Mouse (Mus musculus) kidney, postnatal 14 days (tissue): ENCODE measurements around the gene Sag.

Experiments
- DNase-seq: peaks from one replicate; pipeline ENCODE4 v3.0.0; 2022; ENCODE audit warnings: mixed read lengths

The Sag gene

DNA sequence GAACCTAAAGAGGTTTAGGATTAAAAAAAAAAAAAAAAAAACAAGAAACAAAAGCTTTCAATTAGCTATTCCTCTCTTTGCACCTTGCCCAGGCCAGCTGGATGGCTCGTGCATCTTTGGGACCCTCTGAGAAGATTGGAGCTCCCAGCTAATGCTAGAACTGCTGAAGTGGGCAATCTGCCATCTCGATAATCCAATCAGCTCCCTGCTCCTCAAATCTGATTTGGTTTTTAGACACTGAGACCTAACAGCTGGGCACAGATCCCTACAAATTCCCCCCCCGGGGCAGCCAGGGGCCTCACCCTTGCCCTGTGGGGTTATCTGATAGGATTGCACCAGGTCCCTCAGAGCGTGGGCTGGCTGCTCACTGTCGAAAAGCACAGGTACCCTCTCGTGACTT lies at the start of gene Sag:
TSS of gene Sag (plus strand) at position 105 of the 400 bp plus-strand sequence.
- DNase-seq: no peak

DNA sequence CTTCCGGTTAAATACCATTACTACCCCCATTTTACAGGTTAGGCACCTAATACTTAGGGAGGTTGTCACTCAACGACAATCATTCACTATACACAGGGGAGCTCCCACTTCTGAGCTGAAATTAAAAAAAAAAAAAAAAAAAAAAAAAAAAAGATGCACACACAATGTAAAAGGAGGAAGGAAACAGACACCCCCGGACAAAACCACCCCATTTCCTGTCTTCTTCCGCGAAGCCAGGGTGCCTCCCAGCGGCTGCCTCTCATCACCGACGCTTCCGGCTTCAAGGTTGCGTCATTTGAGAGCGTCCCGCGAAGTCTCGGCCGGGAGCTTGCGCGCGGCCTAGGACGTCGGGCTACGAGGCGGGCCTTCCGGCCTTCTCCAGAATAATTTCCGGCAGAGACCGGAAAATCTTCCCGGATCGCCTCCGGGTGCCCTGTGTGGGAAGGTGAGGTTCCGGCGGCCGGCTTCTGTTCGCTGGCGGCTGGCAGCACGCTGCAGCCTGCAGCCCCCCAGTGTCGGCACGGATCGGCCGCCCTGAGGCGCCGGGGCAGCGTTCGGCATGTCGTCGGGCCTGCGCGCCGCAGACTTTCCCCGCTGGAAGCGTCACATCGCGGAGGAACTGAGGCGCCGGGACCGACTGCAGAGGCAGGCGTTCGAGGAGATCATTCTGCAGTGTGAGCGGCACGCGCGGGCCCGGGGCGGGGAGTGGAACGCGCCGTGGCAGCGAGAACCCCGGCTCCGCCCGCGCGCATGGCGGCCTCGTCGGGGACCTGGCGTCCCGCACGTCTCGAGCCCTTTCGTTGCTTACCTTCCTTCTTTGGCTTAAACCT lies 47.6 kb upstream of the Sag start, which contains the start of gene Atg16l1:
TSS of gene Atg16l1 (plus strand) at position 230 of the 830 bp plus-strand sequence.
- peak; percentile 96 for DNase-seq

DNA sequence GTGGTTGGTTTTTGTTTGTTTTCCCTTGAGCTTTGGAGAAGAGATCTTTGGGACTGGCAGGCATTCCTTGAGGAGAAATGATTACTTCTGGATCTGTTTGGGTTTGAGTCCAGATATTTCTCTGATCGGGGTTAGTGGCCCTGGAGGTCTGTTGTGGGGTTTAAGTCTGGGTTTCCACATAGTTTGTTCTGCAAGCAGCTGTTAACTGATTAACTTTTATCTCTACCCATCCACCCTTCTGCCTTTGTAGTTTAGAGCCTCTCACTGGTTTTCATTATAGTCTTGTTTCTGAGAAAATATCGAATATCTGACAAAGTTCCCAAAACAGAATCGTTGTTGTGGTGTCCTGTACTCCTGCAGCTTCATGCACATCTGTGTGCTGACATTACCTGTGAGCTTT lies 39.7 kb upstream of the Sag start:
- DNase-seq: no peak

DNA sequence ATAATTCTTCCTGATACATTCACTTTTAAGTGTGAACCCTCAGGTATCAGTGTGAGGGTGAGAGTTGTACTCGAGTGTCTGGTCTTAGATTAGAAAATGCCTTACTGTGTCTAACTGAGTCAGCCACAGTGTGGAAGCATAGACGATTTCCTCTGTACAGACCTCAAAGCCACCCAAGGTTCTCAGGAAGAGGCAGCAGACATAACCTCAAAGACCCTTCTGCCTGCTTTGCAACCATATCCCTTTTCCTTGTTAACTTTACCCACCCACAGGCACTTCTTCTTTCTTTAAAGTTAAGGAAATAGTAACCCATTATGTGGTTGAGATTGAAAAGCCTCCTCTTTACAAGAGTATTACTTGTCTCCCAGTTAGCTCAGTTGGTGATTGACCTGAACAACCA lies 37.7 kb upstream of the Sag start:
- DNase-seq: no peak

DNA sequence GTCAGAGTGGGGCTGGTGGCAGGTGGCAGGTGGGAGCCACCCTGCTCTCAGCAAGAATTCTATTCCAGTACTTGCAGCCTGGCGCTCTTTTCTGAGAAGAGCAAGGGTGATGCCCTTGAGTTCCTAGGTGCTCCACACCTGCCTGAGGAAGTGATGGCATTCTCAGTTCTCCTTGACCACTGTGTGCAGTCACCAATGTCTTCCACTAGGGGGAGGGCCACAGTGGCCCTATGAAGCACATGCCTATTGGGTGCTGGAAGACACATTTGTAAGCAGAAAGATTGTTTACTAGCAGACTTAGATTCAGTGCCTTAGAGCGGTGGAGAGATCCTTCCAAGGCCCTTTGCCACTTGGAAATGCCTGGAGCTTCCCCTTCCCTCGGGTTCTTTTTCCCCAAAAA lies 37.2 kb upstream of the Sag start:
- no peak for DNase-seq

DNA sequence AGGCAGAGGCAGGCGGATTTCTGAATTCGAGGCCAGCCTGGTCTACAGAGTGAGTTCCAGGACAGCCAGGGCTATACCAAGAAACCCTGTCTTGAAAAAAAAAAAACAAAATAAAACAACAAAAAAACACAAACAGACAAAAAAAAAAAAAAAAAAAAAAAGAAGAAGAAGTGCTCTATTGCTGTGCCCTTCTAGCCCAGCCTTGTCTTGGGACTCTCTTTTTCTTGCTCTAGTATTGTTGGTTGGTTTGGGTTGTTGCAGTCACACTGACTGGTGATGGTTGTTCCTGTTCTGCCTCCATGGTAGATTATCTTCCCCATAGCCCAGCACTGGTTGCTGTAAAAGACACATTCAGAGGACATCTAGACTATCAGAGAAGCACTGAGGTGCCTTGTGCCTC lies 34.2 kb upstream of the Sag start:
- DNase-seq: no peak

DNA sequence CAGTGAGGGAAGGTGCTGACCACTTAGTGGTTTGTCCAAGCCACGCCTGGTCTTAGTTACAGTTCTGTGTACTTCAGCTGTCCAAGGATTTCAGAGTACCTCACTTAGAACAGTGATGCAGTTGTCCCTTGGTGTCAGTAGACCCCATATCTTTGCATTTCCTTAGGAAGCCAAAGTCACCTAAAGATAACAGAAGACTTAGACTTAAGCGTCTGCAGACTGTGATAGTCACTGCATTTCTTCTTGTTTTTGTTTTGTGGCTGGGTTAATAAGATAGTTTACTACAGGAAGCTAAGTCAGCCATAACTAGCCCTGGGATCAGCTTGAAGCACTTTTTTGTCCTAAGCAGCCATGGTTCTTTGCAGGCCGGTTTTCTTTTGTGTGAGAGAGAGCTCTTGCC lies 33.0 kb upstream of the Sag start:
- DNase-seq: no peak

DNA sequence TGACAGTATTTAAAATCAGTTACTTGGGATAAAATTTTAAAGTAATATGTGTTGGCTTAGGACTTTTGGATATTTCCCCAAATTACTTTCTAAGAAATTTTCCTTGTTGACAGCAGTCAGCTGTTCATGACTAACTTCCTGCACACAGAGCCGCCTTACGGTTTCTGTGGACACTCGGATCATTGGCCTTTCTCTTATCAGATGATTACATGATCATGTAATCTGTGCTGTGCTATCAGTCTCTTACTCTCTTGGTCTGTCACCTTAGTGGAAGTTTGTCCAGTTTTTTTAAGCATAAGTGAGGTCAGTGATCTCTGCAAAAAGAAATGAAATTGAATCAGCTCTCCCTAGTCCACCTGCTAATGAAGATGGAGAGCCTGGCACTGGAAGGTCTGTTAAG lies 31.8 kb upstream of the Sag start:
- DNase-seq: no peak

DNA sequence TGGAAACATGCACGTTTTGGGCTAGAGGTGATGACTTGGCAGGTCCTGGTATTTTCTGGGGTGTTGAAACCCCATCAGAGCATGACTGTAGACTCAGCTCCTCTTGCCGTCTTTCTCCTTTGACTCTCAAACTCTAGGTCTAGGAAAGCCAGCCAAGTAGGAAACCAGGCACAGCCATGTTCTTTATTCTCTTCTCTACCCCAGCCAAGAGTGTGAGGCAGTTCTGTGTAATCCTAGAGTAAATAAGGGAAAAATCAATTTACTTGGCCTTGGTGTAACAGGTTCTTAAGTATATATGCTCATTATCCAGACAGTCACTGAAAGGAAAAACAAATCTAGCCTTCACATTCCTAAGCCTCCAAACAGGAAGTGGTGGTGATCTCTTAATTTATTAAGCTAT lies 30.1 kb upstream of the Sag start:
- DNase-seq: no peak

DNA sequence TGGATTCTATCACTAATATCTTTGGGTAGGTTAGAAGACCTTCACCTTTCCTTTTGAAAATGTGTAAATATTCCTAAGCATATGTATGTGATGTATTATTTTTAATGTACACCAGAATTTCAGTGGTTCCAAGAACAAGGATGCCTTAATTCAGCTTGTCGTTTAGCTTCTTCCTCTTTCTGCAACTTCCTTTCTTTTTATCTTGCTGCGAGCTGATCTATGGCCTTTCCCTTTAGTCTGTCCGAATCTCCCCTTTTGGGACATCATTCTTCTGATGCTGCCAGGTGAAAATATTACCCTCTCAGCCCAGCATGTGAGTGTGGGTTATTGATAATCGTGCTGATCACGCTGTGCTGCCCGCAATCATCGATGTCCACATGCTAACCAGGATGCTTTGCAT lies 28.6 kb upstream of the Sag start:
- no peak for DNase-seq

DNA sequence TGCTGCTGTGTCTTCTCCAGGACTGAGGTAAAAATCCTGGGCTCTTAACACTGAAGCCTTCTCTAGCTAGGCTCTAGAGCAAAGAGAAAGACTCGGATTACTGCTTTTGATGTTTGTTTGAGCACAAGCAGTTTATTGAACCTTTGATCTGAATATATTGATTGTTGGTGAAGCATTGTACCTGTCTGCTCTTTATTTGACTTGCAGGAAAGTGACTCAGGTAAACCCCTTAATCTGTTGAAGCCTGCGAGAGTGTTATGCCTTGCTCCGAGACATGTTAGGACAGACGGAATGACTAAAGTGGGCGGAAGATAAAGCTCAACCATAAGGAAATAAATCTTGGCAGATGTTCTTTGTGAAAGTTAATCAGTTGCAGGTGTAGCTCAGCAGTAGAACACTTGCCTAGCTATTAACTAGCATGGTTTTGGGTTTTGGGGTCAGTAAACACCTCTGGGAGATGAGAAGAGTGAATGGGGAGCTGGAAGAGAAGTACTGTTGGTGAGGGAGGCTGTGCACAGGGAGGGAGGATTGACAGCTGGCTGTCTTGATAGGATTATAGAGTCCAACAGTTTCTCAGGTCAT lies 24.2 kb upstream of the Sag start:
- no peak for DNase-seq

DNA sequence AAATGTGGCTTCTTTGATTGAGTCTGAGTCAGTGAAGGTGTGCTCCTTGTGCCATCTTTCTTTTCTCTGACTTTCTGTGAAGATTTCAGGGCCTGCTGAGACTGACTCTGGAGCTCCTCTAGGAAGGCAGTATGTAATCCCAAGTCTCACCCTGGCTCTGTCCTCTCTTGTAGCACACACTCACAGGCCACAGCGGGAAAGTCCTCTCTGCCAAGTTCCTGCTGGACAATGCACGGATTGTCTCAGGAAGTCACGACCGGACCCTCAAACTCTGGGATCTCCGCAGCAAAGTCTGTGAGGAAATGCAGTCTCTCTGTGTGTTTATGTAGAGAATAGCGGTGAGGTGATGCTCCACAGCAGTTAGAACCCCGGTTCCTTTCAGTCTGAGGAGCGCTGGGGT lies 17.8 kb upstream of the Sag start:
- DNase-seq: peak; percentile 59

DNA sequence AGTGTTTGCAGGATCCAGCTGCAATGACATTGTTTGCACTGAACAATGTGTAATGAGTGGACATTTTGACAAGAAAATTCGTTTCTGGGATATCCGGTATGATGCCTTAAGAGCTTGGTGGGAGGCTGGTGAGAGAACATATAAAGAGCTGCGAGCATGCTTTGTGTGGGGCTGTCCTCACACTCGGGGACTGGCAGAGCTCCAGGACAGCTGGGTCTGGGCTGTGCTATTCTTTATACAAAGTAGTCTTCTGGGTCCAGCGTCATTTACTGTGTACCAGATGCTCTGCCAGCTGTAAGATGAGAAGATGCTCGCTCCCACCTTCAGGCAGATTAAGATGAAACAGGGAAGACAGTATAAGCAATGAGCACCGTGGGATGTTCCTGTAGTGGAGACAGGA lies 17.2 kb upstream of the Sag start:
- peak; percentile 73 for DNase-seq

DNA sequence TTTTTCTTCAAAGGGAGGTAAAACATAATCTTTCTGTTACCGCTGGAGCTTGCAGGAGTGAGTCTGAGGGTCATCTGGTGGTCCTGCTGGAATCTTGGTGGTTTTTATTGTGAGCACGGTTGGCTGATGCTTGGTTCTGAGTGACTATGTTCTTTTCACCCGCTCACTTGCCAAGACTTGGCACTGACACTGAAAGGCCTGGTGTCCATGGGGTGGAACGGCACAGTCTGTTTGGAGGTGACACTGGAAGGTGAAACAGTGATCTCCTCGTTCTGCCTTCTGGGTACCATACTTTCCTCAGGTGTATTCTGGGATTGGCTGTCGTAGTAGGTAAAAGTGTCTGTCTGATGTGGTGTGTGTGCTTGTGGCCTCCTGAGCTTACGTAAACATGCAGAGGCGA lies 13.8 kb upstream of the Sag start:
- no peak for DNase-seq

DNA sequence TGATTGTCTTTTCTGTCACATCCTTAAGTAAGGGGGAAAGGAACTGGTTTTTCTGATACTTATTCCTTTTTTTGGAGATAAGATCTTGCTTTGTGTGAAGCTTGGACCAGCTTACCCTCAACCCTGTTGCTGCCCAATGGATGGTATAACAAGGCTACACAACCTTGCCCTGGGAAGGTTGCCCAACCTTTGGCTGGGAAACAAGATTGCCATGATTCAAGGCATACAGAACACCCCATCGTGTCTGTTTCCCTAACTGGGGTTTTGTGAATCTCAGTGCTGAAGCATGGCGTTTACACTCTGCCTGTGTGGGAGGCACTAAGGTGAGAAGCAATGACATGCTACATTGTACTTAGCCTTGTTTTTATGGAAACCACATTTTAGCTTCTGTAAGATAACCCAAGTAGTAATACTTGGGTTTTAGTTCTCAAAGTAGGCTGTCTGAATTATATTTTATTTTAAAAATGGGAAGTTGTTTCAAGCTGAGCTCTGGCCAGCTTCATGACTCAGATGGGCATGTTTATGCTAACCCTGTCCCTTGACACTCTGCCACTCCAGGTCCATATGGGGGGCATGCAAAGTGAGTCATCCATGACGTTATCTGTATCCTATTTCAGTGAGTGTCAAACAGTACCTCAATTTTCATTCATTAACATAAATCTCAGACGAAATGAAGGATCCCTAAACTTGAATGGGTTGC lies 10.9 kb upstream of the Sag start:
- DNase-seq: no peak

DNA sequence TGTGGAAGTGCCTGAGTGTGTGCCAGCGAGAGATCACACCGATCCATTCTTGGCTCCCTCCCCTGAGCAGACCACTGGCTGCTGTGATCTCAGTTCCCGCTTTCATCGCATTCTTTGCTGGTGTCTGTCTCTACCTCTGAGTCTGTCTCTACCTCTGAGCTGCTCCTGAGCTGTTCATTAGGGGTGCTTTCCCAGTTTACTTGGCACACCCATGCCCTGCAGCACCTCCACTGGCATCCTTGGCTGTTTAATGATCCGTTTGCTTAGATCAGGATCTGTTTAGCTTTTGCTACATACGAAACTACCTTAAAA lies 10.4 kb upstream of the Sag start:
- no peak for DNase-seq

DNA sequence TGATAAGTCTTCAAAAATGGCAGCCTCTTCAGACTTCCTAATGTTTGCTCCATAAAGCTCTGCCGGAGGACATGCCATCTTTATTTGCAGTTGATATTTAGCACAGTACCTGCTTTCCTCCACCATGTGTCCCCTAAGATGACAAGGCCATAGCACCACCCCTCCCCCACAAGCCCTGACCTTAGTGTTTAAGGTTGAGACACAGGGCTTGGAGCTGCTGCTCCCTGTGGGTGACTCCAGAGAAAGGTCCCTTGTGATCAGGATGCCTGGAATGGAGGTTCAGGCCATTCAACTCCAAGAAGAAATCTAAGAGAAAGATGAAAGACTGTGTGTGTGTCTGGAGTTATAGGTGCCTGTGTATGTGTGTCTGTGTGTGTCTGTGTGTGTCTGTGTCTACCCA lies 5.8 kb upstream of the Sag start:
- no peak for DNase-seq

DNA sequence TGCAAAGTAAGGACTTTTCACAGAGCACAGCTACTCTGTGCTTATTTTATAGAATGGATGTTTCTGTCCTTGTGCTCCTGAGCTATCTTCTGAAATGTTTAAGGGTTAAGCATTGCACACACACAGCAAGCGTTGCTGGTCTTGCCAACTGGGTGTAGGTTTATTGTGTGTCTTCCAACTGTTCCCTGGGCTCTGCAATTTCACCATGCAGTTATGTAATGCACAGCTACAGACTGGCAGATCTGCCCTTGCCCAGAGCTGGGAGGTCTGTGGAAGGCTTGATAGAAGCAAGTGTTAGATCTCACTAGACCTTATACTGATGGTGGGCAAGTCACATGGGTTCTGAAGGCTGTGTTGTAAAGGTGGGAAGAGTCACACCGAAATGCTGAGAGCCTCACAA lies 5.2 kb upstream of the Sag start:
- DNase-seq: no peak

DNA sequence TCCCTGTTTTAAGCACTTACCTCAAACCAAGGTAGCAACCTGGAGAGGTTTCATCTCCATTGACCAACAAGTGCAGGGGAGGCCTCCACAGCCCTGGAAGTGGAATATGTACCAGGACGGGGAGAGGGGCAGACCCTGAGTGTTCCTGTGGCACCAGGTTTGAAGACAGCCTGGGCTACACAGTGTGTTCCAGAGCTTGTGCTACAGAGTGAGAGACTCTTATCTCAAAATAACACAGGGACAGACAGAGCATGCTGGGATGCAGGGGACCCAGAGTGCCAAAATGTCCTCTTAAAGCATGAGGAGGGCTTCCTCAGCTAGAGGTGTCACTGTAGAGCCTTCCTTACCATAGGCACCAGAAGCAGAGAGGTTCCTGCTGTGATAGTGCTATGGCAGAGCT lies 4.3 kb downstream of the Sag start:
- no peak for DNase-seq

DNA sequence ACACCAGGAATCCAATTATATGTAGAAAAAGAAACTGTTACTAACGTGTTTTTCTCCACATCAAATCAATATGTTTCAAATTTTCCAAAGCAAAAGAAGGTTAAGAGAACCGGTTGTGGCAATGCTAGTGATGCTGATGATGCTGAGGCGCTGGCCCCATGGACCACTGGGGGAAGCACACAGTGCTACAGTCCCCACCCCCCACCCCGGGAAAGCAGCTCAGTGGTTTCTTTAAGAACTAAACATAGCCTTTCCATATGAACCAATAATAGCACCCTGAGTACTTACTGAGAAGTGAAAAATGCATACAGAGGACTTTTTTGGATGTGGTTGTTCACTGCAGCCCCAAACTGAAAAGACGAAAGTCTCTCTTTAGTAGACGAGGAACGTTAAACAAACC lies 7.9 kb downstream of the Sag start:
- DNase-seq: no peak

DNA sequence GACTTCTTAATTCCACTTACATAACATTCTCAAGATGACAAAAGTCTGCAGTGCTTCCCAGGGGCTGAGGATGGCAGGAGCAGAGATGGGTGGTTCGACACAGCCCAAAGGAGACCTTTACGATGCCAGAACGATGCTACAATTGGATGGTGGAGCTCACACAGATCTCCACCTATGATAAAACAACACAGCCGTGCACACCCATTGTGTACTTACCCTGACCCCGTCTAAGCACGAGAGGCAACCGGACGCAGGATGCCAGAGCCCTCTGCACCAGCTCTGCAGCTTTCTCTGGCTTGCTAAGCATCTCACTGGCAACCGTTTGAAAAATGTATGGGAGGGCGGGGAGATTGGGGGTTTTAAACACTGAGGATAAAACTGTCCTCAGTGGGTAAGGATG lies 8.6 kb downstream of the Sag start:
- DNase-seq: no peak

DNA sequence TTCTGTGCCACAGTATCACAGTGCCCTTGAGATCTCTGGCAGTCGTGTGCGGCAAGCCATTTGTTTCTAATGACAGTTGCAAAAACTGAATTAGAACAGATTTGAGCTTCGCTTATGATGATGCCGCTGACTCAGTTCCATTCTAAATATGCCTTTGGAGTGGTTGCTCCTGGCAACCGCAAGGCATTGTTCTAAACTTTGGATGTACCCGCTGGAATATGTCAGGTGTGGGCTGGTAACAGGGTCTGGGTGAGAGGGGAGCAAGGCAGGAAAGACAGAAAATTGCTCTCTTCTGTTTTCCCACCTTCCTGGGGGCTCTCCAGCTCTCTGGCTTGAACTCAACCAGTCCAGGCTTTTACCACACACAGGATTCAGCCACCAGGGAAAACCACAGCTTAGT lies 9.7 kb downstream of the Sag start:
- DNase-seq: no peak

DNA sequence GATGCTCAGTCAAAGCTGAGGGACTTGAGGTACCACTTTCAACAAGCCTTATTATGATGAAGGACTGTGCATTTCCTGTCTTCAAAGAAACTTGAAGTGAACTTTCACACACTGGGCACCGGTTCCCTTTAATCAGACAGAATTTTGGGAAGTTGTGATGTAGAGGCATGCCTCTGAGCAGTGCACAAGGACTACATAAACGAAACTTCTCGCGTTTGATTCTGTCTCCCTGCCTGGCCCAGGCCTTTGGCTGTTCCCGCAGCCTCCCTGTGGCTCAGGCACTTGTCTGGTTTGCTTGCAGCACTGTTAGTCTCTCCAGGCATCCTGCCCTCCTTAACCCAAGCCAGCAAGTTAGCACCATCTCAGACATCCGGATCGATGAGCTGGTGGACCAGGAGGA lies 10.2 kb downstream of the Sag start:
- no peak for DNase-seq

DNA sequence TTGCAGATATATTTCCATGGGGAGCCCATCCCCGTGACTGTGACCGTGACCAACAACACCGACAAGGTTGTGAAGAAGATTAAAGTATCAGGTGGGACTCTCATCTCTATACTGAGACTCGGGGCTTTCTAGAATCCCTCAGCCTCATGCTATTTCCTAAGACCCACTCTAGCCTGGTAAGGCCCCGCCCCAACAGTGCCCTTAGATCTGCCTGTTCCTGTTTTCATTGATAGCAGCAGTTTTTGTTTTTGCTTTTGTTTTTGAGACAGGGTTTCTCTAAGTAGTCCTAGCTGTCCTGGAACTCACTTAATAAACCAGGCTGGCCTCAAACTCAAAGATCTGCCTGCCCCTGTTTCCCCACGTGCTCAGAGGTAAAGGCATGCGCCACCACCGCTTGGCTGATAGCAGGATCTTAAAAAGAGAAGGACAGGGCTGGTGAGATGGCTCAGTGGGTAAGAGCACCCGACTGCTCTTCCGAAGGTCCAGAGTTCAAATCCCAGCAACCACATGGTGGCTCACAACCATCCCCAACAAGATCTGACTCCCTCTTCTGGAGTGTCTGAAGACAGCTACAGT lies 21.0 kb downstream of the Sag start:
- no peak for DNase-seq
